Mouse (Mus musculus): ENCODE results near the gene Timm13. TPM values are rescaled to one million over a fixed set of nuclear protein-coding genes. Genes with fewer than 3 reads are reported as not detected.

Gene Timm13
- polyA plus RNA-seq, 1 experiment = 474 TPM

DNA sequence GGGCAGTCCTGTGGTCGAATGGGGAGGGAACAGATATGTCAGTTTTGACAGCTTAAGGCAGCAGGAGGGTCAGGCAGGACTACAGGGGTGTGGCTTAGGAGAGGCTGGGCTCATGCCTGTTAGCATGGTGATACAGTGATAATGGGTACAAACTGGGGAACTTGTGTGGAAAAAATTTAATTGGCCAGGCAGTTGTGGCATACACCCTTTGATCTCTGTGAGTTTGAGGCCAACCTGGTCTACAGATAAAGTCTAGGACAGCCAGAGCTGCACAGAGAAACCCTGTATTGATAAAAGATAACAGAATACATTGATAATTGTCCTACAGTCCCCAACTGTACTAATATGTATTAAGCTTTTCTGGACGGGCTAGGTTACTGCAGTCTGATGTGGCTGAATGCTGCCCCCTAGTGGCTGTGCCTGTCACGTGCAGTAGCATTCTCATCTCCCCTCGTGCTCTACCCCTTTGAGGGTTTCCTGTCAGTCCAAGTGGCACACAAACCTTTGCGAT lies 20.6 kb downstream of the Timm13 start:
- 14% methylated on average over 5 of the region's 5 CpGs for WGBS
- no peaks in the 10 kb centered on the region for H3K36me3 ChIP-seq (ENCODE audit: control insufficient read depth, insufficient read depth, low read length)
- no peaks in the 10 kb centered on the region for H3K27me3 ChIP-seq (replicated peaks; ENCODE audit: control insufficient read depth, insufficient read depth, low read length)
- peak; percentile 97 for TF ChIP-seq CTCF (conservative IDR thresholded peaks at IDR 0.05; ENCODE audit: insufficient read depth, insufficient read length, low read depth, low read length)
- TF ChIP-seq POLR2A (IDR thresholded peaks at IDR 0.05; ENCODE audit: low read depth, low read length) = no peak
- no peak overlapping the region for H3K27ac ChIP-seq (ENCODE audit: insufficient read depth, low read depth, low read length)
- H3K4me3 ChIP-seq (ENCODE audit: insufficient read depth, low read depth, low read length) = no peak overlapping the region
- peak; percentile 70 for DNase-seq
- H3K4me1 ChIP-seq (ENCODE audit: control insufficient read depth, insufficient read depth, low read length) = no peaks in the 10 kb centered on the region

DNA sequence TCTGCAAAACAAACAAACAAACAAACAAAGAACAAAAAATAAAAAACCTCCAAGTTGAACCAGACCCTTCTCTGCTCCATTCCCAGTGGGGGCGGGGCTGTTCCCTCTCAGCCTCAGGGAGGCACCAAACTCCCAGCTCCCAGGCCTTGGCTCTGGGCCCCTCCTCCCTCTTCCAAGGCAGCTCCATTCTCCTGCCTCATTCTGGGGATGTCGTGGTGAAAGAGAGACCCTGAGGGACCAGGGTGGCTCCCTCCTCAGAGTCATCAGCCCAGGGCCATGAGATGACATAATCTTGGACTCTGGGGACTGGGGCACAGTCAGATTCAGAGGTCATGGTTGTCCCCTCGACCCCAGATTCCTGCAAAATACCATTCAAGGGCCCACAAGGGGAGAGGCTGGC lies 24.2 kb downstream of the Timm13 start:
- no peak overlapping the region for H3K4me3 ChIP-seq (ENCODE audit: insufficient read depth, low read depth, low read length)
- H3K36me3 ChIP-seq (ENCODE audit: control insufficient read depth, insufficient read depth, low read length) = no peaks in the 10 kb centered on the region
- no peaks in the 10 kb centered on the region for H3K4me1 ChIP-seq (ENCODE audit: control insufficient read depth, insufficient read depth, low read length)
- no peak for DNase-seq
- no peak overlapping the region for H3K27ac ChIP-seq (ENCODE audit: insufficient read depth, low read depth, low read length)
- no peak for TF ChIP-seq POLR2A (IDR thresholded peaks at IDR 0.05; ENCODE audit: low read depth, low read length)
- no peak for TF ChIP-seq CTCF (conservative IDR thresholded peaks at IDR 0.05; ENCODE audit: insufficient read depth, insufficient read length, low read depth, low read length)
- H3K27me3 ChIP-seq (replicated peaks; ENCODE audit: control insufficient read depth, insufficient read depth, low read length) = no peaks in the 10 kb centered on the region
- WGBS = 34% methylated on average over 3 of the region's 3 CpGs

- Histone ChIP-seq H3K27ac (ENCODE audit: insufficient read depth, low read depth, low read length) (no peak overlapping the region), H3K27me3 (replicated peaks; ENCODE audit: control insufficient read depth, insufficient read depth, low read length) (no peaks in the 10 kb centered on the region), H3K36me3 (ENCODE audit: control insufficient read depth, insufficient read depth, low read length) (no peaks in the 10 kb centered on the region), H3K4me3 (ENCODE audit: insufficient read depth, low read depth, low read length) (no peak overlapping the region), H3K4me1 (ENCODE audit: control insufficient read depth, insufficient read depth, low read length) (no peaks in the 10 kb centered on the region; the same call in 1 of the 2 replicates)
- TF ChIP-seq POLR2A (IDR thresholded peaks at IDR 0.05; ENCODE audit: low read depth, low read length) (no peak), CTCF (conservative IDR thresholded peaks at IDR 0.05; ENCODE audit: insufficient read depth, insufficient read length, low read depth, low read length) (peak; percentile 84)
- DNase-seq = peak; percentile 69
- WGBS = 25% methylated on average over 5 of the region's 5 CpGs
Observed at GRCm38 (mm10) chr10:80876028-80876427, 24.7 kb downstream of the Timm13 start.

- Histone ChIP-seq H3K4me1 (ENCODE audit: control insufficient read depth, insufficient read depth, low read length) (peaks cover 3% of the 10 kb centered on the region; the same call in 1 of the 2 replicates), H3K36me3 (ENCODE audit: control insufficient read depth, insufficient read depth, low read length) (no peaks in the 10 kb centered on the region), H3K4me3 (ENCODE audit: insufficient read depth, low read depth, low read length) (no peak overlapping the region), H3K27ac (ENCODE audit: insufficient read depth, low read depth, low read length) (no peak overlapping the region), H3K27me3 (replicated peaks; ENCODE audit: control insufficient read depth, insufficient read depth, low read length) (no peaks in the 10 kb centered on the region)
- WGBS = 83% methylated on average over 9 of the region's 9 CpGs
- DNase-seq = no peak
- TF ChIP-seq POLR2A (IDR thresholded peaks at IDR 0.05; ENCODE audit: low read depth, low read length) = no peak
- TF ChIP-seq CTCF (conservative IDR thresholded peaks at IDR 0.05; ENCODE audit: insufficient read depth, insufficient read length, low read depth, low read length) = no peak
Observed at GRCm38 (mm10) chr10:80874035-80874434, 26.7 kb downstream of the Timm13 start.

GRCm38 (mm10) chr10:80871581-80871980 lies 29.2 kb downstream of the Timm13 start, which contains the start of gene Tmprss9:
Tmprss9 (plus strand) TSS chr10:80871848.
- Histone ChIP-seq H3K36me3 (ENCODE audit: control insufficient read depth, insufficient read depth, low read length) (no peaks in the 10 kb centered on the region), H3K4me1 (ENCODE audit: control insufficient read depth, insufficient read depth, low read length) (peaks cover 3% of the 10 kb centered on the region; the same call in 1 of the 2 replicates), H3K27me3 (replicated peaks; ENCODE audit: control insufficient read depth, insufficient read depth, low read length) (no peaks in the 10 kb centered on the region), H3K4me3 (ENCODE audit: insufficient read depth, low read depth, low read length) (no peak within 1 kb of the TSS), H3K27ac (ENCODE audit: insufficient read depth, low read depth, low read length) (no peak within 1 kb of the TSS)
- 27% methylated on average over 9 of the region's 9 CpGs for WGBS
- no peak for TF ChIP-seq CTCF (conservative IDR thresholded peaks at IDR 0.05; ENCODE audit: insufficient read depth, insufficient read length, low read depth, low read length)
- TF ChIP-seq POLR2A (IDR thresholded peaks at IDR 0.05; ENCODE audit: low read depth, low read length) = no peak
- DNase-seq = peak; percentile 53

GRCm38 (mm10) chr10:80870993-80871392 lies 29.8 kb downstream of the Timm13 start:
- 39% methylated on average over 3 of the region's 6 CpGs for WGBS
- Histone ChIP-seq H3K4me1 (ENCODE audit: control insufficient read depth, insufficient read depth, low read length) (peaks cover 3% of the 10 kb centered on the region; the same call in 1 of the 2 replicates), H3K36me3 (ENCODE audit: control insufficient read depth, insufficient read depth, low read length) (no peaks in the 10 kb centered on the region), H3K27me3 (replicated peaks; ENCODE audit: control insufficient read depth, insufficient read depth, low read length) (no peaks in the 10 kb centered on the region), H3K4me3 (ENCODE audit: insufficient read depth, low read depth, low read length) (no peak overlapping the region), H3K27ac (ENCODE audit: insufficient read depth, low read depth, low read length) (no peak overlapping the region)
- TF ChIP-seq CTCF (conservative IDR thresholded peaks at IDR 0.05; ENCODE audit: insufficient read depth, insufficient read length, low read depth, low read length) (no peak), POLR2A (IDR thresholded peaks at IDR 0.05; ENCODE audit: low read depth, low read length) (no peak)
- DNase-seq = peak; percentile 94

- no peak overlapping the region for H3K4me3 ChIP-seq (ENCODE audit: insufficient read depth, low read depth, low read length)
- H3K4me1 ChIP-seq (ENCODE audit: control insufficient read depth, insufficient read depth, low read length) = no peaks in the 10 kb centered on the region
- H3K36me3 ChIP-seq (ENCODE audit: control insufficient read depth, insufficient read depth, low read length) = no peaks in the 10 kb centered on the region
- no peak for DNase-seq
- H3K27me3 ChIP-seq (replicated peaks; ENCODE audit: control insufficient read depth, insufficient read depth, low read length) = no peaks in the 10 kb centered on the region
- H3K27ac ChIP-seq (ENCODE audit: insufficient read depth, low read depth, low read length) = no peak overlapping the region
- WGBS = 88% methylated on average over 15 of the region's 16 CpGs
- TF ChIP-seq CTCF (conservative IDR thresholded peaks at IDR 0.05; ENCODE audit: insufficient read depth, insufficient read length, low read depth, low read length) = no peak
- no peak for TF ChIP-seq POLR2A (IDR thresholded peaks at IDR 0.05; ENCODE audit: low read depth, low read length)
Observed at GRCm38 (mm10) chr10:80864446-80864845, 36.3 kb downstream of the Timm13 start.

Measured in kidney, adult 2 months (tissue).